Mouse (Mus musculus) limb, embryonic 11.5 days (tissue): Measurements from ENCODE around the gene Gemin5. TPM values are rescaled to one million over a fixed set of nuclear protein-coding genes. Genes with fewer than 3 reads are reported as not detected.
"Not testable (repeated sequence)": the region's sequence is repeated elsewhere in the genome, so short reads cannot be mapped to it uniquely, and the experiment has no call there.

Experiments used
- ATAC-seq: fragments of 200-750 bp; cut with Nextera tagmentation; 2 replicates; pipeline ENCODE4 v1.8.0; 2017; ENCODE audit warnings: low read depth; ENCODE audit not compliant: insufficient number of reproducible peaks, low FRiP score, low TSS enrichment
- DNase-seq: peaks from one replicate; pipeline ENCODE4 v3.0.0-alpha.2; 2015; ENCODE audit warnings: low spot score
- H3K27ac ChIP-seq: fragments of 300-500 bp; sonication (generic); replicated peaks from 2 replicates; pipeline ENCODE4 v1.5.1; 2014; ENCODE audit warnings: low read depth, mild to moderate bottlenecking, low read length
- H3K27me3 ChIP-seq: fragments of 300-500 bp; sonication (generic); 2 replicates; pipeline ENCODE4 v1.6.1; 2014; ENCODE audit warnings: mild to moderate bottlenecking, low read length, mixed read lengths; ENCODE audit not compliant: control insufficient read depth, insufficient read depth
- H3K36me3 ChIP-seq: fragments of 300-500 bp; sonication (generic); 2 replicates; pipeline ENCODE4 v1.6.1; 2014; ENCODE audit warnings: mild to moderate bottlenecking, low read length, moderate library complexity, mixed read lengths; ENCODE audit not compliant: control insufficient read depth, insufficient read depth
- H3K4me1 ChIP-seq: fragments of 300-500 bp; sonication (generic); 2 replicates; pipeline ENCODE4 v1.6.1; 2014; ENCODE audit warnings: low read length, mixed read lengths; ENCODE audit not compliant: control insufficient read depth, insufficient read depth
- H3K4me2 ChIP-seq: fragments of 300-500 bp; sonication (generic); 2 replicates; pipeline ENCODE4 v1.6.1; 2014; ENCODE audit warnings: low read depth, mild to moderate bottlenecking, moderate library complexity; ENCODE audit not compliant: severe bottlenecking
- H3K4me3 ChIP-seq: fragments of 300-500 bp; sonication (generic); 2 replicates; pipeline ENCODE4 v1.5.1; 2014; ENCODE audit warnings: low read depth, low read length
- H3K9ac ChIP-seq: fragments of 300-500 bp; sonication (generic); 2 replicates; pipeline ENCODE4 v1.6.1; 2014; ENCODE audit warnings: mild to moderate bottlenecking, low read length
- H3K9me3 ChIP-seq: fragments of 300-500 bp; sonication (generic); 2 replicates; pipeline ENCODE4 v1.6.1; 2016; ENCODE audit warnings: low read length; ENCODE audit not compliant: control insufficient read depth
- WGBS: fragments of 180-500 bp; shearing (Covaris S2); extraction: QIAGEN DNeasy Blood & Tissue Kit; methylation state at CpG from one replicate; pipeline ENCODE4 v1.1.7; 2014; 5-methylcytosine and 5-hydroxymethylcytosine counted together
- polyA plus RNA-seq: library from polyadenylated mRNA; unstranded; fragments of >200 nt; fragmentation: Nextera tagmentation; extraction: Ambion mirVana; gene quantifications from 2 replicates; pipeline ENCODE4 v1.2.1, GENCODE M21; 2014

The Gemin5 gene
- polyA plus RNA-seq, 1 experiment from 2014 or later = 28.5 TPM

DNA sequence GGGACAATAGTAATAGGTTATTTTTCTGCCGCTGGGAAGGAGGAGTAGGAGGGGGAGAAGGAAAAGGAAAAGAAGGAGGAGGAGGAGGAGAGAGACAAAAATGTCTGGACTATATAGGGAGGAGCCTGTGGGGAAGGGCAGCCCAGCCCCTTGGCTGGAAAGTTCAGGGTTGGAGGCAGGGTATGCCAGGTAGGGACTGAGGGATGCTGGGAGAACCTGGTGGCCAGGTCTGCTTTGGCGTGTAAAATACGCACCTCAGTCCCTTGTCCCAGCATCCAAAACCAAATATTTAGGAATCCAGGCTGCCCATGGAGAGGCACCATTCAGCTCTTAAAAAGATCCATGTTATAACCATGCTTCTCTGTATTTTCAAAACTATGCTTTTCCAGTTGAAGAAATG, 66.2 kb downstream of the Gemin5 start:
- H3K4me1 ChIP-seq = peaks cover 11% of the 10 kb centered on the region; the same call in 1 of the 2 replicates
- DNase-seq (no peak), ATAC-seq (no peak)
- peak overlapping the region; percentile 58; the same call in 1 of the 2 replicates for H3K27ac ChIP-seq
- no peaks in the 10 kb centered on the region for H3K36me3 ChIP-seq
- H3K27me3 ChIP-seq = peaks cover 4% of the 10 kb centered on the region; the same call in 1 of the 2 replicates
- no peak overlapping the region for H3K4me2 ChIP-seq
- H3K4me3 ChIP-seq = no peak overlapping the region
- no peak overlapping the region for H3K9ac ChIP-seq
- no peaks in the 10 kb centered on the region for H3K9me3 ChIP-seq
- WGBS = 80% methylated on average over 3 of the region's 3 CpGs

GRCm38 (mm10) chr11:58101194-58101720, 67.1 kb downstream of the Gemin5 start:
- Histone ChIP-seq H3K36me3 (no peaks in the 10 kb centered on the region), H3K4me1 (peaks cover 11% of the 10 kb centered on the region; the same call in 1 of the 2 replicates), H3K27ac (no peak overlapping the region), H3K9me3 (no peaks in the 10 kb centered on the region), H3K27me3 (peaks cover 5% of the 10 kb centered on the region; the same call in 1 of the 2 replicates), H3K4me2 (no peak overlapping the region), H3K4me3 (no peak overlapping the region), H3K9ac (no peak overlapping the region)
- WGBS = 78% methylated on average over 4 of the region's 4 CpGs
- DNase-seq (no peak), ATAC-seq (no peak)

- H3K9me3 ChIP-seq = no peaks in the 10 kb centered on the region
- no peak overlapping the region for H3K27ac ChIP-seq
- H3K4me2 ChIP-seq = no peak overlapping the region
- ATAC-seq (no peak), DNase-seq (no peak)
- H3K27me3 ChIP-seq = peaks cover 5% of the 10 kb centered on the region; the same call in 1 of the 2 replicates
- WGBS = 92% methylated on average over 2 of the region's 2 CpGs
- no peak overlapping the region for H3K9ac ChIP-seq
- H3K4me3 ChIP-seq = no peak overlapping the region
- peaks cover 8% of the 10 kb centered on the region; the same call in 1 of the 2 replicates for H3K4me1 ChIP-seq
- H3K36me3 ChIP-seq = no peaks in the 10 kb centered on the region
Observed at GRCm38 (mm10) chr11:58100006-58100405, 68.3 kb downstream of the Gemin5 start.

DNA sequence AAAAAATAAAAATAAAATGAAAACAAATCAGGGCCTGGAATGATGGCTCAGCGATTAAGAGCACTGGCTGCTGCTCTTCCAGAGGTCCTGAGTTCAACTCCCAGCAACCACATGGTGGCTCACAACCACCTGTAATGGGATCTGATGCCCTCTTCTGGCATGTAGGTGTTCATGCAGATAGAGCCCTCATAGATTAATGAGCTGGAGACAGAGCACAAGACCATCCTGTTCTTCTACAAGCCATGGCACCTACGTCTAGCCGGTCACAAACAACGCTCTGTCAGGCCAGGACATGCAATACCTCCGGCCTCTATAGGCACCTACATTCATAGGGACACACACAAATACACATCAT, 70.0 kb downstream of the Gemin5 start:
- not testable (repeated sequence) for H3K27ac ChIP-seq, H3K9me3 ChIP-seq, H3K27me3 ChIP-seq, H3K4me2 ChIP-seq, H3K4me3 ChIP-seq, H3K9ac ChIP-seq, DNase-seq, H3K4me1 ChIP-seq, H3K36me3 ChIP-seq, ATAC-seq
- 53% methylated on average over 5 of the region's 5 CpGs for WGBS

- DNase-seq = peak; percentile 43
- WGBS = under 1% methylated on average over 33 of the region's 38 CpGs
- ATAC-seq = 0 out of 2 replicates have a peak, but pooled peaks have one; percentile 41
Observed at GRCm38 (mm10) chr11:58097621-58098365, 70.5 kb downstream of the Gemin5 start.

DNA sequence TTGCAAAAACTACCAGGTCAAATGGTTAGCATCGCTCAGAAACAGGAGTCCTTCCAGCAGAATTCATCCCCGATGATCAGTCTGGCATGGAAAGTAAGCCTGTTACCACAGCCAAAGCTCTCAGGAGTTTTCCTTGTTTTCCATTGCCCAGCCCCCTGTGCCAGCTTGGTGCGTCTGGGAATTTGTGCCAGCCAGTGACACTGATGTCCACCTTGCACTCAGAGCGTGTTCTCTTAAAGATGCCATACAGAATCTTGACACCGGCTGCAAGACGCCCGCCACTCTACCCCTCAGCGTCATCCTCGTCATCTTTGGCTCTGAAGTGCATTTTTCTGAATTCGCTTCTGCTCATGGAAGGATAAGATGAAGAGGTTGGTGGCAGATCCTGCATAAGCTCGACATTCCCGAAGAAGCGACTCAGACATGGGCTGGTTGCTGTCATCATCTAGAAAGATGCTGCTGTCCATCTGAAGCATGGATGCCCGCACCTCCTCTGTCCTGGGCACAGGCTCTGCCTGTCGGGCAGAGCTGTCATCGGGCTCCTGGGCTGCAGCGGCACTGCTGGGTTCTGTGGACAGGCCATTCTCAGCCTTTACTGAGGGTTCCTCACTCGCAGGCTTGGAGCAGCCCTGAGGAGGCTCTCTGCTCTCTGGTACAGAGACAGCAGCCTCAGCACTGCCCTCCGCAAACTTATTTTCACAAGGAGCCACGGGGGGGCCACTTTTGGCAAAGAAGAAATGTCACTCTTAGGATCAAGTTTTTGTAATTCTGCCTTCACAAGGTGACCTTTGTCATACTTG, 71.3 kb downstream of the Gemin5 start:
- Histone ChIP-seq H3K36me3 (no peaks in the 10 kb centered on the region), H3K9me3 (no peaks in the 10 kb centered on the region), H3K4me2 (peak overlapping the region; percentile 74; the same call in 1 of the 2 replicates), H3K9ac (no peak overlapping the region), H3K4me1 (no peaks in the 10 kb centered on the region), H3K27ac (no peak overlapping the region), H3K27me3 (peaks cover 5% of the 10 kb centered on the region; the same call in 1 of the 2 replicates), H3K4me3 (peak overlapping the region; percentile 33; the same call in 1 of the 2 replicates)
- WGBS = 51% methylated on average over 20 of the region's 20 CpGs
- ATAC-seq = no peak
- DNase-seq = peak; percentile 29

More at GRCm38 (mm10) chr11:58097621-58098365, 70.5 kb downstream of the Gemin5 start:
- Histone ChIP-seq H3K4me1 (peaks cover 3% of the 10 kb centered on the region; the same call in 1 of the 2 replicates), H3K27ac (no peak overlapping the region), H3K9ac (no peak overlapping the region), H3K4me3 (peak overlapping the region; percentile 33), H3K36me3 (no peaks in the 10 kb centered on the region), H3K27me3 (peaks cover 5% of the 10 kb centered on the region; the same call in 1 of the 2 replicates), H3K4me2 (peak overlapping the region; percentile 74), H3K9me3 (no peaks in the 10 kb centered on the region)

- Histone ChIP-seq H3K27me3 (peaks cover 5% of the 10 kb centered on the region; the same call in 1 of the 2 replicates), H3K4me2 (no peak overlapping the region), H3K4me3 (no peak overlapping the region), H3K27ac (no peak overlapping the region), H3K9me3 (no peaks in the 10 kb centered on the region), H3K4me1 (no peaks in the 10 kb centered on the region), H3K9ac (no peak overlapping the region), H3K36me3 (no peaks in the 10 kb centered on the region)
- 77% methylated on average over 5 of the region's 5 CpGs for WGBS
- no peak for ATAC-seq
- no peak for DNase-seq
Observed at GRCm38 (mm10) chr11:58096160-58096559, 72.2 kb downstream of the Gemin5 start.

DNA sequence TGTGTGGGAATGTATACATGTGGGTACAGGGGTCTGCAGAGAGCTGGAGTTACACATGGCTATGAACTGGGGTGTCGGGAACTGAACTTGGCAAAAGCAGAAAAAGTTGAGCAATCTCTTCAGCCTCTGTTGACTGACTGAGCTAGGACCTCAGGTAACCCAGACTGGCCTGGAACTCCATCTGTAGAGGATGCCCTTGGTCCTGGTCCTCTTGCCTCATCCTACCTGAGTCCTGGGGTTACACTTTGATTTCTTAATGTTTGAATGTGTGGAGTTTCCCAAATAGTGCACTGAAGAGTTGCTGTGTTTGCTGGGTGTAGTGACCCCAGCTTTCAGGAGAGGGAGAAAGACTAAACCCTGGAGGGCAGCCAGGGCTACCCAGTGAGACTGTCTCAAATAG, 72.8 kb downstream of the Gemin5 start:
- no peak for ATAC-seq
- 82% methylated on average over 1 of the region's 1 CpGs for WGBS
- Histone ChIP-seq H3K27ac (no peak overlapping the region), H3K9me3 (no peaks in the 10 kb centered on the region), H3K36me3 (no peaks in the 10 kb centered on the region), H3K4me1 (no peaks in the 10 kb centered on the region), H3K4me2 (no peak overlapping the region), H3K9ac (no peak overlapping the region), H3K4me3 (no peak overlapping the region), H3K27me3 (peaks cover 5% of the 10 kb centered on the region; the same call in 1 of the 2 replicates)
- DNase-seq = no peak
